In the genomic region with DNA sequence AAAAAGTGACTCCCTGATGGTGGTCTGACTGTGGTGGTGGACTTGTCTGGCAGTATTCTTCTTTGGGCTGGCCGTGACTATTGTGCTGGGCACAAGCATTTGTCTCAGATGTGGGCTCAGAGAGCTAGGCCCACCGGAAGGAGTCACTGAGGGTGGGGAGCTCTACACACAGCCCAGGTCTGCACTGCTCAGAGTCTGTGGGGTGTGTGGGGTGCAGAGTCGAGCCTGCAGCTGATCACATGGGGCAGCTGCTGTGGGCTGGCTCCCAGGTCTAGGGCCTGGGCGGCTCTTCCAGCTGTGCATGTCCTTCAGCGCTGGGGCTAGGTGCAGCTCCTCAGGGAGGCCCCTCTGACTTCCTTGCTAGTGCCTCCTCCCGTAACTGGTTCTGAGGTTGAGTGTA, we compare ENCODE assay signal across 8 mouse cellular contexts. TPM values are rescaled to one million over a fixed set of nuclear protein-coding genes. Genes with fewer than 3 reads are reported as not detected.
DNase-seq lines count a peak whose midpoint lies in the region; ATAC-seq and TF ChIP-seq lines count a peak whose summit lies in the region.

No protein-coding gene starts in this region.

- peak overlapping the region; percentile 69 for H3K27ac ChIP-seq in lung, postnatal 0 days (ENCODE audit: low read length)
- peak overlapping the region; percentile 97 for H3K27ac ChIP-seq in heart, embryonic 13.5 days (replicated peaks)
- peak overlapping the region; percentile 60; the same call in 1 of the 2 replicates for H3K27ac ChIP-seq in kidney, postnatal 0 days
- 0 out of 2 replicates have a peak overlapping the region, but pooled peaks have one; percentile 18 for H3K27ac ChIP-seq in neural tube, embryonic 13.5 days (replicated peaks)

- no peak for TF ChIP-seq CTCF in lung, postnatal 0 days (IDR thresholded peaks at IDR 0.05)
- TF ChIP-seq CTCF in kidney, postnatal 0 days (IDR thresholded peaks at IDR 0.05; ENCODE audit: low read depth) = no peak

- H3K4me1 ChIP-seq in lung, postnatal 0 days (ENCODE audit: insufficient read depth, low read depth, low read length) = peaks cover 35% of the 10 kb centered on the region
- peaks cover 84% of the 10 kb centered on the region for H3K4me1 ChIP-seq in heart, embryonic 13.5 days
- peaks cover 50% of the 10 kb centered on the region for H3K4me1 ChIP-seq in kidney, postnatal 0 days (replicated peaks; ENCODE audit: insufficient read depth, low read length)
- peaks cover 85% of the 10 kb centered on the region for H3K4me1 ChIP-seq in neural tube, embryonic 13.5 days (replicated peaks)

- DNase-seq in lung, postnatal 0 days (ENCODE audit: low spot score) = no peak
- DNase-seq in lung, postnatal 36 days = no peak
- DNase-seq in kidney, postnatal 0 days (ENCODE audit: low spot score) = no peak
- DNase-seq in left cerebral cortex, postnatal 25 days (ENCODE audit: low spot score in 2 of 2) = no peak
- no peak for DNase-seq in layer of hippocampus, postnatal 25 days (ENCODE audit: extremely low spot score in 1 of 2, low spot score in 1 of 2)
- no peak for DNase-seq in frontal cortex, postnatal 25 days (ENCODE audit: low spot score in 2 of 2)

- no peaks in the 10 kb centered on the region for H3K27me3 ChIP-seq in lung, postnatal 0 days (replicated peaks; ENCODE audit: insufficient read depth, low read length)
- H3K27me3 ChIP-seq in heart, embryonic 13.5 days (replicated peaks) = no peaks in the 10 kb centered on the region
- H3K27me3 ChIP-seq in kidney, postnatal 0 days (ENCODE audit: insufficient read depth, low read length) = no peaks in the 10 kb centered on the region
- peaks cover 4% of the 10 kb centered on the region; the same call in 1 of the 2 replicates for H3K27me3 ChIP-seq in neural tube, embryonic 13.5 days

- peak overlapping the region; percentile 95 for H3K4me2 ChIP-seq in lung, postnatal 0 days (replicated peaks; ENCODE audit: low read depth, low read length)
- H3K4me2 ChIP-seq in heart, embryonic 13.5 days = peak overlapping the region; percentile 96
- peak overlapping the region; percentile 31; the same call in 1 of the 2 replicates for H3K4me2 ChIP-seq in kidney, postnatal 0 days (ENCODE audit: low read length)
- peak overlapping the region; percentile 82 for H3K4me2 ChIP-seq in neural tube, embryonic 13.5 days

- no peak for TF ChIP-seq EP300 in lung, postnatal 0 days (IDR thresholded peaks at IDR 0.05)

- intact Hi-C loops in left cerebral cortex, postnatal 25 days (cut with DNase I) = no loop called here

- H3K4me3 ChIP-seq in lung, postnatal 0 days (ENCODE audit: low read depth, low read length) = no peak overlapping the region
- peak overlapping the region; percentile 95 for H3K4me3 ChIP-seq in heart, embryonic 13.5 days
- H3K4me3 ChIP-seq in kidney, postnatal 0 days (replicated peaks; ENCODE audit: low read depth, low read length) = no peak overlapping the region
- no peak overlapping the region for H3K4me3 ChIP-seq in neural tube, embryonic 13.5 days

- ATAC-seq in lung, postnatal 0 days = no peak
- no peak for ATAC-seq in heart, embryonic 13.5 days (ENCODE audit: extremely low read depth, insufficient number of reproducible peaks, low FRiP score, low TSS enrichment)
- no peak for ATAC-seq in kidney, postnatal 0 days (replicated peaks; ENCODE audit: low FRiP score, low read depth)
- ATAC-seq in neural tube, embryonic 13.5 days (ENCODE audit: low read depth) = no peak

- H3K9me3 ChIP-seq in lung, postnatal 0 days (ENCODE audit: low read length) = no peaks in the 10 kb centered on the region
- no peaks in the 10 kb centered on the region for H3K9me3 ChIP-seq in heart, embryonic 13.5 days
- no peaks in the 10 kb centered on the region for H3K9me3 ChIP-seq in kidney, postnatal 0 days (replicated peaks; ENCODE audit: low read length)
- no peaks in the 10 kb centered on the region for H3K9me3 ChIP-seq in neural tube, embryonic 13.5 days

- peak overlapping the region; percentile 19; the same call in 1 of the 2 replicates for H3K9ac ChIP-seq in lung, postnatal 0 days (replicated peaks; ENCODE audit: low read depth)
- peak overlapping the region; percentile 99 for H3K9ac ChIP-seq in heart, embryonic 13.5 days
- H3K9ac ChIP-seq in kidney, postnatal 0 days (ENCODE audit: low read depth, low read length) = peak overlapping the region; percentile 24; the same call in 1 of the 2 replicates
- H3K9ac ChIP-seq in neural tube, embryonic 13.5 days = peak overlapping the region; percentile 52; the same call in 1 of the 2 replicates

- 38% methylated on average over 6 of the region's 6 CpGs for WGBS in lung, postnatal 0 days
- WGBS in heart, embryonic 13.5 days = 33% methylated on average over 6 of the region's 6 CpGs
- 60% methylated on average over 6 of the region's 6 CpGs for WGBS in kidney, postnatal 0 days
- 71% methylated on average over 6 of the region's 6 CpGs for WGBS in neural tube, embryonic 13.5 days

- H3K36me3 ChIP-seq in lung, postnatal 0 days (ENCODE audit: insufficient read depth, low read length) = no peaks in the 10 kb centered on the region
- H3K36me3 ChIP-seq in heart, embryonic 13.5 days = no peaks in the 10 kb centered on the region
- no peaks in the 10 kb centered on the region for H3K36me3 ChIP-seq in kidney, postnatal 0 days (ENCODE audit: insufficient read depth, low read length)
- no peaks in the 10 kb centered on the region for H3K36me3 ChIP-seq in neural tube, embryonic 13.5 days

RNA-seq across cellular contexts. Expression of gene Rxra, which starts 3.8 kb away (rescaled TPM):
- 9.6 and 10.3 TPM in 2 replicates for polyA plus RNA-seq in lung, postnatal 0 days (2015; fragmentation: Nextera tagmentation; extraction: Ambion mirVana)
- polyA plus RNA-seq in heart, embryonic 13.5 days (2015; fragmentation: Nextera tagmentation; extraction: Ambion mirVana) = 6.7 and 7.4 TPM in 2 replicates
- polyA plus RNA-seq in kidney, postnatal 0 days (2015; fragmentation: Nextera tagmentation; extraction: Ambion mirVana) = 9.4 and 9.6 TPM in 2 replicates
- 3.2 and 4.7 TPM in 2 replicates for polyA plus RNA-seq in neural tube, embryonic 13.5 days (2015; fragmentation: Nextera tagmentation; extraction: Ambion mirVana)
- total RNA-seq in left cerebral cortex, postnatal 25 days (2021) = 10 to 100 TPM; 18.7 to 21.2 TPM
- total RNA-seq in layer of hippocampus, postnatal 25 days (2021) = 10 to 100 TPM; 22.2 to 29.1 TPM

Comparison
In these comparisons a context has a peak if more than half of its experiments do, and no peak if none do; other contexts are left out.
1. H3K27ac ChIP-seq: peak in every context shown above with its lines; median percentile 97 in heart, embryonic 13.5 days; 69 in lung, postnatal 0 days; 60 in kidney, postnatal 0 days; 18 in neural tube, embryonic 13.5 days.
2. H3K4me2 ChIP-seq: peak in every context shown above with its lines; median percentile 96 in heart, embryonic 13.5 days; 95 in lung, postnatal 0 days; 82 in neural tube, embryonic 13.5 days; 31 in kidney, postnatal 0 days.
3. H3K9ac ChIP-seq: peak in every context shown above with its lines; median percentile 99 in heart, embryonic 13.5 days; 52 in neural tube, embryonic 13.5 days; 24 in kidney, postnatal 0 days; 19 in lung, postnatal 0 days.